Mouse (Mus musculus): ENCODE data around the gene Theg.

Gene Theg

GRCm38 (mm10) chr10:79537271-79537670, 49.9 kb downstream of the Theg start:
- no peak for DNase-seq (ENCODE audit: low read depth, low spot score)

GRCm38 (mm10) chr10:79536461-79537080, 50.6 kb downstream of the Theg start:
- no peak for DNase-seq (ENCODE audit: low read depth, low spot score)

- no peak for DNase-seq (ENCODE audit: low read depth, low spot score)
These were observed 51.7 kb downstream of the Theg start for GRCm38 (mm10) chr10:79535431-79535830.

- no peak for DNase-seq (ENCODE audit: low read depth, low spot score)
These were observed 52.7 kb downstream of the Theg start for GRCm38 (mm10) chr10:79534426-79534825.

- peak; percentile 67 for DNase-seq (ENCODE audit: low read depth, low spot score)
These were observed 53.8 kb downstream of the Theg start, which contains the start of gene Plpp2 for GRCm38 (mm10) chr10:79533126-79533911. TSS of gene Plpp2 (minus strand) at chr10:79533796.

GRCm38 (mm10) chr10:79532678-79533077, 54.5 kb downstream of the Theg start:
- DNase-seq (ENCODE audit: low read depth, low spot score) = no peak

- no peak for DNase-seq (ENCODE audit: low read depth, low spot score)
These were observed 55.5 kb downstream of the Theg start for GRCm38 (mm10) chr10:79531593-79531992.

GRCm38 (mm10) chr10:79530721-79531120, 56.4 kb downstream of the Theg start:
- DNase-seq (ENCODE audit: low read depth, low spot score) = no peak

GRCm38 (mm10) chr10:79530241-79530640, 56.9 kb downstream of the Theg start:
- no peak for DNase-seq (ENCODE audit: low read depth, low spot score)

- DNase-seq (ENCODE audit: low read depth, low spot score) = no peak
These were observed 59.0 kb downstream of the Theg start for GRCm38 (mm10) chr10:79528081-79528480.

- no peak for DNase-seq (ENCODE audit: low read depth, low spot score)
These were observed 59.7 kb downstream of the Theg start for GRCm38 (mm10) chr10:79527453-79527845.

GRCm38 (mm10) chr10:79526661-79527452, 60.3 kb downstream of the Theg start:
- no peak for DNase-seq (ENCODE audit: low read depth, low spot score)
